Mouse (Mus musculus): ENCODE results near the gene Ift88. TPM values are rescaled to one million over a fixed set of nuclear protein-coding genes. Genes with fewer than 3 reads are reported as not detected.

Gene Ift88
- polyA plus RNA-seq, 1 experiment from 2014 or later: 1.2 TPM

DNA sequence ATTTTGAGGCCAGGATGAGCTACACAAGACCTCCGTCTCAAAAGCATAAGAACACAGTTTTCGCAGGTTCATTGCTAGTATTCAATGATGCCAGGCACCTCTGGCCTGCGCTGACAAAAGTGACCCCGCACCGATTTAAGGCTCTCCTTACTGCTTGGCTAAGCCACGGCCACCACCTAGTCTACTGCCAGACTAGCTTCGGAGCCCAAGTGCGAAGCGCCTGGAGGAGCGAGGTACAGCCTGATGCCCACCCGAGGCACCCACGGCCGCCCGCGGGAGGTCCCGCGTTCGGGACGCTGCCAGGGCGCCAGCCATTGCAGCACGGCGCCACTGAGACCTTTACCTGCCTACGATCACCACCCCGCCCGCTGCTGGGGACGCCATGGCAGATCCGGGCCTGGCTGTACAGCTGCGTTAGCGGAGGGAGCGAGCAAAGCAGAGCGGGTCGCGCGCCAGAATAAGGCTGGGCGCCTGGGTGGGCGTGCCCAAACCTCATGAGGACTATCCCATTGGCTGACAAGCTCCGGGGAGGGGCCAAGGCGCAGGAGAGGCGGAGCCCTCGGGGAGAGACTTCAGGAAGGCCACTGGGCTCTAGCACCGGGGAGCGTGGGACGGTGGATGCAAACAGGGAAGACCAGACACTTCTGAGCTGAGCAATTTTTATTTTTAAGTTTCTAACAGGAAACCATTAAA is 25.7 kb upstream of the Ift88 start, which contains the start of gene Cryl1:
Cryl1 (minus strand) TSS at position 465 of the 693 bp plus-strand sequence.
- ATAC-seq (ENCODE audit: insufficient read depth): peak; percentile 99
- H3K36me3 ChIP-seq (replicated peaks): no peaks in the 10 kb centered on the region
- 2% methylated on average over 43 of the region's 43 CpGs for WGBS (ENCODE audit: insufficient replicate concordance)
- H3K4me1 ChIP-seq (replicated peaks): peaks cover 27% of the 10 kb centered on the region
- no peaks in the 10 kb centered on the region for H3K9me3 ChIP-seq (replicated peaks)
- peak within 1 kb of the TSS; percentile 69 for H3K4me3 ChIP-seq (replicated peaks)
- H3K9ac ChIP-seq: peak within 1 kb of the TSS; percentile 73
- peak within 1 kb of the TSS; percentile 95 for H3K4me2 ChIP-seq
- no peaks in the 10 kb centered on the region; the same call in 1 of the 2 replicates for H3K27me3 ChIP-seq
- peak within 1 kb of the TSS; percentile 63 for H3K27ac ChIP-seq (replicated peaks)

DNA sequence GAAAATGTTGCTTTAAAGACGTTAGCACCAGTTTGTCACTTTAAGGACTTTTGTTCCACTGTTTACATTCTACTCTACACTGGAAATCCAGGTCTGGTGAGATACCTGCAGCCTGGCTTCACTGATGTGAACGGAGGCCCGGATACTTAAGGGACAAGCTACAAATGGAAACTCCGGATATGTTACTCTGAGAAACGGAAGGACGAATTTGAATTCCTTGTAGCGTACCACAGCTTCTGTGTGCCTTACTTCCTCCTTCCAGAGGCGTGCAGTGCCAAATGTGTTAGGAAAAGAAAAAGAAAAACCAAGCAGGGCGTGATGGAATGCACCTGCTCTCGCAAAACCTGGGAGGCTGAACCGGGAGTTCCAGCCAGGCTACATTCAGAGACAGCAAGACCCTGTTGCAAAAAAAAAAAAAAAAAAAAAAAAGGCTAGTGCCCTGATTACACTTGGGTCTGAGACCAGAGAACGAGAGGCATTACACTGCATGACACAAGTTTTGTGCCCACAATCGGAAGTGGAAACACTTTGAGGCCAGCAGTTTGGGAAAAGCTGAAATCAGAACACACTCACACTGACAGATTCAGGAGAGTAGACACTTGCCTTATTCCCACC is 24.9 kb upstream of the Ift88 start:
- Histone ChIP-seq H3K9ac (peak overlapping the region; percentile 41), H3K4me1 (replicated peaks) (peaks cover 27% of the 10 kb centered on the region), H3K4me2 (peak overlapping the region; percentile 95), H3K36me3 (replicated peaks) (no peaks in the 10 kb centered on the region), H3K4me3 (replicated peaks) (peak overlapping the region; percentile 69), H3K9me3 (replicated peaks) (no peaks in the 10 kb centered on the region), H3K27me3 (no peaks in the 10 kb centered on the region; the same call in 1 of the 2 replicates), H3K27ac (replicated peaks) (peak overlapping the region; percentile 63; the same call in 1 of the 2 replicates)
- 4% methylated on average over 13 of the region's 13 CpGs for WGBS (ENCODE audit: insufficient replicate concordance)
- ATAC-seq (ENCODE audit: insufficient read depth): peak; percentile 37

DNA sequence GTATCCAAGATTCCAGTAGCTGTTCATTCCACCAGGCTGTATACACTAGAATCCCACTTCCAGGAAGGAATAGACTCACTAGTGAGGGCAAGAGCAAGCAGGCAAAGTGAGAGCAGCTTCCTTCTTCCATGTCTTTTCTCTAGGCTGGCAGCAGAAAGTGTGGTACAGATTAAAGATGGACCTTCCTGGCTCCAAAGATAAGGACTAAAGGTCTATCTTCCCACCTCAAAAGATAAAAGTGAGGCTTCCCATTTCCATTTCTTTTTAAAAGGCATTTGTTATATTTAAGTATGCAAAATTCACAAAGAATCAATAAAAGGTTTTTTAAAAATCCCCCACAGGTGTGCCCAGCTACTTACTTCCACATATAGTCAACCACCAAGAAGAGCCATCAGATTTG is 21.0 kb upstream of the Ift88 start:
- Histone ChIP-seq H3K4me3 (replicated peaks) (no peak overlapping the region), H3K9ac (no peak overlapping the region), H3K36me3 (replicated peaks) (no peaks in the 10 kb centered on the region), H3K27me3 (no peaks in the 10 kb centered on the region; the same call in 1 of the 2 replicates), H3K4me1 (replicated peaks) (peaks cover 25% of the 10 kb centered on the region), H3K27ac (replicated peaks) (no peak overlapping the region), H3K9me3 (replicated peaks) (no peaks in the 10 kb centered on the region), H3K4me2 (no peak overlapping the region)
- no peak for ATAC-seq (ENCODE audit: insufficient read depth)

DNA sequence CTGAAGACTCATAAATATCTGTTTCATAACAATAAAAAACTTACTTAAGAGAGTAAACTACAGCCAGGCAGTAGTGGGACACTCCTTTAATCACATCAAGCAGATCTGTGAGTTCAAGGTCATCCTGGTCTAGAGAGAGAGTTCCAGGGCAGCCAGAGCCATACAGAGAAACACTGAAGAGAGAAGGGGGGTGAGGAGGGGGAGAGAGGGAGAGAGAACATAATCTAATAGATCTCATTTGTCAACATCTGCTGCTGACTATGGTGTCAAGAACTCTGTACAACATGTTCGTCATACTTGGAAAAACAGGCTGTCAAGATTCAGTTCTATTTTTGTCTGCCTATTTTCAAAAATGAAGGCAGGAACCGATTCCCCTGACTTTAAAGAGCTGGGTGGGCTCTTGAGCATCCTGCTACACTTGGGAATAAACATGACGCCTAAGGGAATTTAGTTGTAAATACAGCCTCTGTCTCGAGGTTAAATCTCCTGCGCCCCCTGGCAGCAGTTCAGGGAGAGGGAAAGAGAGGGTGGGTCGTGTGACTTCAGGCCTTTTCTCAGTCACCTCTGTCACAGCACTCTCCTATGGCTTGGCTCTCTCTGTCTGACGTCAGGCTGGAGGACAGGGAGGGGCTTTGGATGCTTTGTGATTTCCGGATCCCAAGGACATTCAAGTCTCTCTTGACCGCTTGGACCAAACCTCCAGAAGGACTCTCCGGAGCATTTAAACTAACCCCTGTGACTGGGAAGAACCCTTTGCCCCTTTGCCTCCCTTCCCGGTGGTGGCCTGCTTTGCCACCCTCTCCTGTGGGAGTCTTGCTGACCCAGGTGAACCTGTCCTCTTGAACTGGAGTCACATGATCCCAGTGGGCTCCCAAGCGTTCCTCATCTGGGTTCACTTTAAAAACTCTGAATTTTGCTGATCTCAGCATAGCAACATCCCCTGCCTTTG is 16.5 kb upstream of the Ift88 start:
- Histone ChIP-seq H3K4me3 (replicated peaks) (no peak overlapping the region), H3K4me2 (peak overlapping the region; percentile 13; the same call in 1 of the 2 replicates), H3K4me1 (replicated peaks) (peaks cover 9% of the 10 kb centered on the region), H3K36me3 (replicated peaks) (no peaks in the 10 kb centered on the region), H3K27ac (replicated peaks) (no peak overlapping the region), H3K9ac (no peak overlapping the region), H3K9me3 (replicated peaks) (no peaks in the 10 kb centered on the region), H3K27me3 (no peaks in the 10 kb centered on the region)
- 0 out of 2 replicates have a peak, but pooled peaks have one; percentile 40 for ATAC-seq (ENCODE audit: insufficient read depth)
- WGBS (ENCODE audit: insufficient replicate concordance): 14% methylated on average over 12 of the region's 12 CpGs

DNA sequence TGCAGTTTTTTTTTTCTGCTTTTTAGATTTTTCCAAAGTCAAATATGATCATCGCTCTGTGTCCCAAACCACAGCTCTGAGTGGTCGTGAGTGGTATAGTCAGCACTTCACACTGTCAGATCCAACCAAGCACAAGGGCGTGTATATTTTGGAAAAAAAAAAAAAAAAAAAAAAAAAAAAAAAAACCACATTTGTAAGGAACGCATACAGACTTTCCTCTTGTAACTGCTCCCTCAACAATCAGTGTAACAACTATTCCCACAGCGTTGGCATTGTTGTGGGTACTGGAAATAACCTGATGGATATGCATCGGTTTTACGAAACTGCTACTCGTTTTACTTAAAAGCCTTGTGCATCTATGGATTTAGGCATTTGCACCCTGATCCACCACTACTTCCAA is 15.8 kb upstream of the Ift88 start:
- no peak overlapping the region for H3K4me3 ChIP-seq (replicated peaks)
- no peak overlapping the region for H3K4me2 ChIP-seq
- 0 out of 2 replicates have a peak, but pooled peaks cover 3% of the 10 kb centered on the region for H3K4me1 ChIP-seq (replicated peaks)
- no peaks in the 10 kb centered on the region for H3K27me3 ChIP-seq
- no peak for ATAC-seq (ENCODE audit: insufficient read depth)
- H3K9ac ChIP-seq: no peak overlapping the region
- no peak overlapping the region for H3K27ac ChIP-seq (replicated peaks)
- 73% methylated on average over 8 of the region's 8 CpGs for WGBS (ENCODE audit: insufficient replicate concordance)
- H3K36me3 ChIP-seq (replicated peaks): no peaks in the 10 kb centered on the region
- no peaks in the 10 kb centered on the region for H3K9me3 ChIP-seq (replicated peaks)

DNA sequence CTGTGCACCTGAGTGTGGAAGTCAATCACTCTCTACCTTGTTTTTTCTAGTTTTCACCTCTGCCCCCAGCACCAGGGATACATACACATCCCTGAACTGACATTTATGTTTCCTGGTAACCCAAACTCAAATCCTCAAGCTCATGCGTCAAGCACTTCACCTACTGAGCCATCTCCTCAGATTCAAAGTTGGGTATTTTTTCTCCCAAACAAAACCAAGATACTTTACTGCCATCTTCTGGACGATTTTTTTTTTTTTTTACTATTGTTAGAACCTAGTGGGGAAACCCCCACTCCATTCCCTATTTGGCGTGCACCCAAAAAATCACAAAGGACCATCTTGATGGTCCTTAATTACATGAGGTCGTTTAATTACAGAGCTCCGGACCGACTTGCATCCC is 14.8 kb upstream of the Ift88 start:
- Histone ChIP-seq H3K4me2 (no peak overlapping the region), H3K9me3 (replicated peaks) (no peaks in the 10 kb centered on the region), H3K27ac (replicated peaks) (no peak overlapping the region), H3K4me3 (replicated peaks) (no peak overlapping the region), H3K36me3 (replicated peaks) (no peaks in the 10 kb centered on the region), H3K9ac (no peak overlapping the region), H3K4me1 (replicated peaks) (0 out of 2 replicates have a peak, but pooled peaks cover 3% of the 10 kb centered on the region), H3K27me3 (no peaks in the 10 kb centered on the region)
- WGBS (ENCODE audit: insufficient replicate concordance): 26% methylated on average over 6 of the region's 6 CpGs
- no peak for ATAC-seq (ENCODE audit: insufficient read depth)

DNA sequence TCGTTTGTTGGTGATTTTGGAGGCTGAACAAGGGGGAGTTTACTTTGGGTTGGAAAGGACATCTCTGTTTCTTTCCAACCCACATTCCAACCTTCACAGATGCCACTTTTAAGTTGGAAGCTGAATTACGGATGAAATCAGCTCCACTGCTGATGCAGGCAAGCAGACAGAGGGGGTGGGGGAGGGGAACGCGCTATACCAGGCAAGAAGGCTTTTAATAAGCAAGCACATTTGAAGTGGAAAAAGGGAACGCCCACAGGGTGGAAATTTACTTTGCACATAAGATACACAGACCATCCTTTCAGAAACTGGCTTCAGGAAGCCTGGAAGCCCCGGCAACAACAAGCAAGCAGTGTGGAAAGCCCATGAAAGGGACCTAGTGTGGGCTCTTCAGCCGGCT is 11.7 kb upstream of the Ift88 start:
- Histone ChIP-seq H3K9me3 (replicated peaks) (no peaks in the 10 kb centered on the region), H3K4me2 (no peak overlapping the region), H3K4me1 (replicated peaks) (0 out of 2 replicates have a peak, but pooled peaks cover 2% of the 10 kb centered on the region), H3K4me3 (replicated peaks) (no peak overlapping the region), H3K36me3 (replicated peaks) (no peaks in the 10 kb centered on the region), H3K27me3 (no peaks in the 10 kb centered on the region), H3K27ac (replicated peaks) (no peak overlapping the region), H3K9ac (no peak overlapping the region)
- 57% methylated on average over 7 of the region's 7 CpGs for WGBS (ENCODE audit: insufficient replicate concordance)
- no peak for ATAC-seq (ENCODE audit: insufficient read depth)

DNA sequence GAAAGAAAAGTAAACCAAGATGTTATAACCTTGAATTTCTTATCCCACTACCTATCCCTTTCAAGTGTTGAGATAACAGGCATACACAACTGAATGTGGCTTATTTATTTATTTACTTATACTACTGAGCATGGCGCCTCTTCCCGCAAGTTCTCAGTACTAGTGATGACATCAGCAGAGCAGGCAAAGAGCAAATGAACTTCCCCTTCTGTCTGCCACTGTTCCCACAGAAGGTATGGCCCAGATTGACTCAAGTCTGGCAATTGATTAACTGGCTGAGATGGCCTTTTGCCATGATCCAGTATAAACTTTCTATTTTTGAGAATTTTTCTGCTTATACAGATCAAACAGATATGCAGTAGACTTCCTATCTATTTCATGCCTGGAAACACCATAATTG is 6.7 kb upstream of the Ift88 start:
- H3K27me3 ChIP-seq: no peaks in the 10 kb centered on the region
- H3K9ac ChIP-seq: no peak overlapping the region
- H3K9me3 ChIP-seq (replicated peaks): no peaks in the 10 kb centered on the region
- H3K36me3 ChIP-seq (replicated peaks): no peaks in the 10 kb centered on the region
- WGBS (ENCODE audit: insufficient replicate concordance): 66% methylated on average over 2 of the region's 2 CpGs
- H3K27ac ChIP-seq (replicated peaks): no peak overlapping the region
- no peaks in the 10 kb centered on the region for H3K4me1 ChIP-seq (replicated peaks)
- no peak overlapping the region for H3K4me2 ChIP-seq
- H3K4me3 ChIP-seq (replicated peaks): no peak overlapping the region
- ATAC-seq (ENCODE audit: insufficient read depth): no peak

DNA sequence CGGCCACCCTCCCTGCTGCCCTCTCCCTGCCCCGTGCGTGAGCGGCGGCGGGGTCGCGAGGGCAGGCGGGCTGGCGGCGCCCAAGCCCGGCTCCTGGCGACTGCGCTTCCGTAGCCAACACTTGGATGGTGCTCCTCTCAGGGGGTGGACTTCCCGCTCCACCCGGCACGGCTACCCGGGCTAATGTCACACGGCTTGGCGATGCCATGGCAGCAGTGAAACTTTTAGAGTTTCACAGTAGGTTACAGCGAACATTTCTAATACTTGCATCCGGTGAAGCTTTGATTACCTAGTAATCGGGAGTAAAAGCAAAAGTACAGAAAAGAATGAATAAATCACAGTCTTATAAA is 325 bp downstream of the Ift88 start:
- WGBS (ENCODE audit: insufficient replicate concordance): 1% methylated on average over 24 of the region's 24 CpGs
- H3K4me1 ChIP-seq (replicated peaks): peaks cover 7% of the 10 kb centered on the region
- peak overlapping the region; percentile 86 for H3K4me3 ChIP-seq (replicated peaks)
- no peaks in the 10 kb centered on the region for H3K9me3 ChIP-seq (replicated peaks)
- H3K27me3 ChIP-seq: no peaks in the 10 kb centered on the region
- ATAC-seq (ENCODE audit: insufficient read depth): peak; percentile 66
- H3K36me3 ChIP-seq (replicated peaks): no peaks in the 10 kb centered on the region
- H3K9ac ChIP-seq: peak overlapping the region; percentile 78
- H3K4me2 ChIP-seq: peak overlapping the region; percentile 95
- no peak overlapping the region for H3K27ac ChIP-seq (replicated peaks)

DNA sequence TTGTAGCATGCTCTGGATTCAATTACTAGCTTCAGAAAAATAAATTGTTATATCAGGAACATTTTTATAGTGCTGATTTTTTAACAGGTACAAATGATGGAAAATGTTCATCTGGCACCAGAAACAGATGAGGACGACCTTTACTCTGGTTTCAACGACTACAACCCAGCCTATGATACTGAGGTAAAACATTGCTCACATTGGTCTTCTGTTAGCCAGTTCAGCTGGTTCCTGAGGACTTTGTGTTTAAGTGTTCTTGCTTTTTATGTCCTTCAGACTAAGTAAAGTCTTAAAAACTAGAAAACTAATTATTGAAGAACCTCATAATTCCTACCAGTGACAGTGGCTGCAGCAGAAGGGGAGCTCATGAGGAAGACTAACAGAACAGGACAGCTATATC is 6.6 kb downstream of the Ift88 start:
- WGBS (ENCODE audit: insufficient replicate concordance): 61% methylated on average over 2 of the region's 2 CpGs
- ATAC-seq (ENCODE audit: insufficient read depth): no peak
- no peak overlapping the region for H3K27ac ChIP-seq (replicated peaks)
- H3K4me3 ChIP-seq (replicated peaks): no peak overlapping the region
- no peak overlapping the region for H3K9ac ChIP-seq
- no peaks in the 10 kb centered on the region for H3K4me1 ChIP-seq (replicated peaks)
- no peak overlapping the region for H3K4me2 ChIP-seq
- no peaks in the 10 kb centered on the region for H3K36me3 ChIP-seq (replicated peaks)
- H3K27me3 ChIP-seq: no peaks in the 10 kb centered on the region
- no peaks in the 10 kb centered on the region for H3K9me3 ChIP-seq (replicated peaks)

DNA sequence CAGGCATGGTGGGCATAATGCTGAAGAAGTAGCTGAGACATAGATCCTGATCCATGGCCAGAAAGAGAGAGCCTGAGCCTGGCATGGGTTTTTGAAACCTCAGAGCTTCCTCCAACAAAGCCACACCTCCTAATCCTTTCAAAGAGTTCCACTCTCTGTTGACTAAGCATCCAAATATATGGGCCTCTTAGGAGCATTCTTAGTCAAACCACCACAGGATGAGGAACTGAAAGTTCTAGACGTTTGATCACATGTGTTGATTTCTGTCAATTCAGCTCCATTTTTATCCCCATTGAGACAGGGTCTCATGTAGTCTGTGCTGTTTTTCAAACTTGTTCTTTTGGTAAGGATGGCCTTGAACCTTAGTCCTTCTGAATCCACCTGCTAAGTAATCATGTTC is 28.7 kb downstream of the Ift88 start:
- Histone ChIP-seq H3K27me3 (no peaks in the 10 kb centered on the region), H3K4me2 (no peak overlapping the region), H3K9ac (no peak overlapping the region), H3K4me1 (replicated peaks) (no peaks in the 10 kb centered on the region), H3K9me3 (replicated peaks) (no peaks in the 10 kb centered on the region), H3K27ac (replicated peaks) (no peak overlapping the region), H3K4me3 (replicated peaks) (no peak overlapping the region), H3K36me3 (replicated peaks) (no peaks in the 10 kb centered on the region)
- no peak for ATAC-seq (ENCODE audit: insufficient read depth)
- WGBS (ENCODE audit: insufficient replicate concordance): 21% methylated on average over 1 of the region's 1 CpGs
